Mouse (Mus musculus): ENCODE measurements around the gene Tmem28. TPM values are rescaled to one million over a fixed set of nuclear protein-coding genes. Genes with fewer than 3 reads are reported as not detected.

Tmem28 gene
- polyA plus RNA-seq (2016; fragmentation: Nextera tagmentation; extraction: Ambion mirVana) = 0.56 and 1.1 TPM in 2 replicates

GRCm38 (mm10) chrX:99820790-99821395, at the start of gene Tmem28:
Gene Tmem28, plus strand, starts transcription at chrX:99821021.
- Histone ChIP-seq H3K27ac (replicated peaks) (peak within 1 kb of the TSS; percentile 82), H3K9me3 (replicated peaks) (0 out of 2 replicates have a peak, but pooled peaks cover 18% of the 10 kb centered on the region), H3K36me3 (no peaks in the 10 kb centered on the region), H3K4me3 (peak within 1 kb of the TSS; percentile 66), H3K4me1 (peaks cover 24% of the 10 kb centered on the region), H3K27me3 (ENCODE audit: low read depth, poor library complexity, severe bottlenecking) (peaks cover 94% of the 10 kb centered on the region)
- peak; percentile 31 for DNase-seq (ENCODE audit: low spot score)
- WGBS = 30% methylated on average over 78 of the region's 82 CpGs

- Histone ChIP-seq H3K27ac (replicated peaks) (no peak overlapping the region), H3K27me3 (ENCODE audit: low read depth, poor library complexity, severe bottlenecking) (peaks cover 81% of the 10 kb centered on the region), H3K4me1 (no peaks in the 10 kb centered on the region), H3K36me3 (no peaks in the 10 kb centered on the region), H3K9me3 (replicated peaks) (no peaks in the 10 kb centered on the region), H3K4me3 (no peak overlapping the region)
- WGBS = 77% methylated on average over 4 of the region's 4 CpGs
- no peak for DNase-seq (ENCODE audit: low spot score)
Observed at GRCm38 (mm10) chrX:99780308-99780707, 40.5 kb upstream of the Tmem28 start.

GRCm38 (mm10) chrX:99808375-99808774, 12.4 kb upstream of the Tmem28 start:
- H3K9me3 ChIP-seq (replicated peaks) = no peaks in the 10 kb centered on the region
- 50% methylated on average over 1 of the region's 1 CpGs for WGBS
- peak; percentile 12 for DNase-seq (ENCODE audit: low spot score)
- no peak overlapping the region for H3K4me3 ChIP-seq
- no peaks in the 10 kb centered on the region for H3K4me1 ChIP-seq
- no peak overlapping the region for H3K27ac ChIP-seq (replicated peaks)
- peaks cover 83% of the 10 kb centered on the region for H3K27me3 ChIP-seq (ENCODE audit: low read depth, poor library complexity, severe bottlenecking)
- H3K36me3 ChIP-seq = no peaks in the 10 kb centered on the region

- DNase-seq (ENCODE audit: low spot score) = peak; percentile 69
- H3K36me3 ChIP-seq = no peaks in the 10 kb centered on the region
- H3K9me3 ChIP-seq (replicated peaks) = 0 out of 2 replicates have a peak, but pooled peaks cover 18% of the 10 kb centered on the region
- peak overlapping the region; percentile 66 for H3K4me3 ChIP-seq
- H3K27me3 ChIP-seq (ENCODE audit: low read depth, poor library complexity, severe bottlenecking) = peaks cover 90% of the 10 kb centered on the region
- H3K4me1 ChIP-seq = peaks cover 22% of the 10 kb centered on the region
- 20% methylated on average over 22 of the region's 22 CpGs for WGBS
- H3K27ac ChIP-seq (replicated peaks) = peak overlapping the region; percentile 82
Observed at GRCm38 (mm10) chrX:99819395-99819935, 1.4 kb upstream of the Tmem28 start.

GRCm38 (mm10) chrX:99819936-99820789, 658 bp upstream of the Tmem28 start:
- WGBS = 33% methylated on average over 96 of the region's 105 CpGs
- Histone ChIP-seq H3K27ac (replicated peaks) (peak overlapping the region; percentile 82), H3K36me3 (no peaks in the 10 kb centered on the region), H3K9me3 (replicated peaks) (0 out of 2 replicates have a peak, but pooled peaks cover 18% of the 10 kb centered on the region), H3K27me3 (ENCODE audit: low read depth, poor library complexity, severe bottlenecking) (peaks cover 90% of the 10 kb centered on the region), H3K4me1 (peaks cover 24% of the 10 kb centered on the region), H3K4me3 (peak overlapping the region; percentile 66)
- DNase-seq (ENCODE audit: low spot score) = peak; percentile 61

GRCm38 (mm10) chrX:99842090-99842489, 21.3 kb downstream of the Tmem28 start:
- H3K36me3 ChIP-seq = no peaks in the 10 kb centered on the region
- H3K27me3 ChIP-seq (ENCODE audit: low read depth, poor library complexity, severe bottlenecking) = peaks cover 96% of the 10 kb centered on the region
- peaks cover 6% of the 10 kb centered on the region for H3K4me1 ChIP-seq
- WGBS = 12% methylated on average over 2 of the region's 2 CpGs
- H3K4me3 ChIP-seq = no peak overlapping the region
- no peak for DNase-seq (ENCODE audit: low spot score)
- H3K27ac ChIP-seq (replicated peaks) = no peak overlapping the region
- H3K9me3 ChIP-seq (replicated peaks) = no peaks in the 10 kb centered on the region

GRCm38 (mm10) chrX:99853261-99853741, 32.5 kb downstream of the Tmem28 start:
- Histone ChIP-seq H3K27ac (replicated peaks) (peak overlapping the region; percentile 88), H3K36me3 (no peaks in the 10 kb centered on the region), H3K27me3 (ENCODE audit: low read depth, poor library complexity, severe bottlenecking) (peaks cover 98% of the 10 kb centered on the region), H3K4me3 (peak overlapping the region; percentile 52), H3K4me1 (no peaks in the 10 kb centered on the region), H3K9me3 (replicated peaks) (no peaks in the 10 kb centered on the region)
- peak; percentile 78 for DNase-seq (ENCODE audit: low spot score)
- WGBS = 15% methylated on average over 31 of the region's 35 CpGs

- H3K4me3 ChIP-seq = peak overlapping the region; percentile 52
- peak overlapping the region; percentile 88 for H3K27ac ChIP-seq (replicated peaks)
- WGBS = 60% methylated on average over 3 of the region's 3 CpGs
Observed at GRCm38 (mm10) chrX:99853834-99854233, 33.0 kb downstream of the Tmem28 start.

GRCm38 (mm10) chrX:99872228-99872627, 51.4 kb downstream of the Tmem28 start:
- no peak for DNase-seq (ENCODE audit: low spot score)
- H3K36me3 ChIP-seq = no peaks in the 10 kb centered on the region
- H3K27ac ChIP-seq (replicated peaks) = no peak overlapping the region
- peaks cover 87% of the 10 kb centered on the region for H3K27me3 ChIP-seq (ENCODE audit: low read depth, poor library complexity, severe bottlenecking)
- H3K4me1 ChIP-seq = no peaks in the 10 kb centered on the region
- H3K9me3 ChIP-seq (replicated peaks) = no peaks in the 10 kb centered on the region
- WGBS = 79% methylated on average over 4 of the region's 4 CpGs
- no peak overlapping the region for H3K4me3 ChIP-seq

More at GRCm38 (mm10) chrX:99853834-99854233, 33.0 kb downstream of the Tmem28 start:
- Histone ChIP-seq H3K36me3 (no peaks in the 10 kb centered on the region), H3K4me1 (no peaks in the 10 kb centered on the region), H3K9me3 (replicated peaks) (no peaks in the 10 kb centered on the region), H3K27me3 (ENCODE audit: low read depth, poor library complexity, severe bottlenecking) (peaks cover 98% of the 10 kb centered on the region)
- no peak for DNase-seq (ENCODE audit: low spot score)

- peaks cover 83% of the 10 kb centered on the region for H3K27me3 ChIP-seq (ENCODE audit: low read depth, poor library complexity, severe bottlenecking)
Observed at GRCm38 (mm10) chrX:99872632-99873201, 51.9 kb downstream of the Tmem28 start.

GRCm38 (mm10) chrX:99873259-99873919, 52.6 kb downstream of the Tmem28 start:
- Histone ChIP-seq H3K4me1 (no peaks in the 10 kb centered on the region), H3K27me3 (ENCODE audit: low read depth, poor library complexity, severe bottlenecking) (peaks cover 77% of the 10 kb centered on the region), H3K27ac (replicated peaks) (no peak overlapping the region), H3K9me3 (replicated peaks) (no peaks in the 10 kb centered on the region), H3K4me3 (no peak overlapping the region), H3K36me3 (no peaks in the 10 kb centered on the region)
- WGBS = 70% methylated on average over 2 of the region's 2 CpGs
- DNase-seq (ENCODE audit: low spot score) = no peak

More at GRCm38 (mm10) chrX:99872632-99873201, 51.9 kb downstream of the Tmem28 start:
- Histone ChIP-seq H3K4me3 (no peak overlapping the region), H3K4me1 (no peaks in the 10 kb centered on the region), H3K27ac (replicated peaks) (no peak overlapping the region), H3K9me3 (replicated peaks) (no peaks in the 10 kb centered on the region), H3K36me3 (no peaks in the 10 kb centered on the region)
- 87% methylated on average over 3 of the region's 3 CpGs for WGBS
- DNase-seq (ENCODE audit: low spot score) = no peak

- Histone ChIP-seq H3K27me3 (ENCODE audit: low read depth, poor library complexity, severe bottlenecking) (peaks cover 76% of the 10 kb centered on the region), H3K27ac (replicated peaks) (no peak overlapping the region), H3K36me3 (no peaks in the 10 kb centered on the region), H3K9me3 (replicated peaks) (no peaks in the 10 kb centered on the region), H3K4me1 (no peaks in the 10 kb centered on the region), H3K4me3 (no peak overlapping the region)
- WGBS = 55% methylated on average over 4 of the region's 4 CpGs
- no peak for DNase-seq (ENCODE audit: low spot score)
Observed at GRCm38 (mm10) chrX:99873920-99874296, 53.1 kb downstream of the Tmem28 start.
